In the genomic region with DNA sequence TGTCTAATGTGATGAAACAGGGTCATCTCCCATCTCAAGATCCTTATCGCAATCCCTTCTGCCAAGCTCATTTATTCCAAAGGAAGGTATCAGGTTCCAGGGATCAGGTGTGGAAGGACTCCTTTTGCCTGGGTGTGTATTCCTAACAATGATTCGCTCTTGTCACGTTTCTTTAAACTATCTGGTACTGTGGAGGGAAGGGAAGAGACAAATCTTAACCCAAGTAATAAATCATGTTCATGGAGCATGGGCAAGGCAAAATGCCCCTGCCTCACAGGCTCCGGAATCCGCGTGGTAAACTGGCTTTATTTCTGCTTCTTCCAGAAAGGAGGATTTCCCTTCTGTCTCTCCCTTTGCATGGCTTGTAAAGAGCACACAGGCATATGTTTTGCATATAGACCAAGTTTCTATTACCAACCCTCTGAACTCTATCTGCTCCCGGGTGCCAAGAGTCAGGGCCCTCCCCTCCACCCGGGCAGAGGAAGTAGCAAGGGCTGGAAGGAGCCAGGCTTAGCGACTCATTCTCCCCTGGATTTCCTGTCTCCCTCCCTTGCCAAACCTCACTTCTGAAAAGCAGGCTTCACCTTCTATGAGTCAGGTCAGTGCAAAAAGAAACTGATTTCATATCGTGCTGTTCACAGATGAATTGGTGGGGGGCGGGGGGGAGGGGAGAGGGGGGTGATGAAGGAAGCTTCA, we compare ENCODE assay signal across 7 mouse cellular contexts. TPM values are rescaled to one million over a fixed set of nuclear protein-coding genes. Genes with fewer than 3 reads are reported as not detected.
DNase-seq lines count a peak whose midpoint lies in the region; ATAC-seq lines count a peak whose summit lies in the region.

No protein-coding gene starts in this region.

- no peaks in the 10 kb centered on the region for H3K9me3 ChIP-seq in heart, embryonic 13.5 days

- no peaks in the 10 kb centered on the region for H3K27me3 ChIP-seq in heart, embryonic 13.5 days (replicated peaks)

- no peaks in the 10 kb centered on the region for H3K36me3 ChIP-seq in heart, embryonic 13.5 days

- 54% methylated on average over 11 of the region's 11 CpGs for WGBS in heart, embryonic 13.5 days

- peak overlapping the region; percentile 42 for H3K4me2 ChIP-seq in heart, embryonic 13.5 days

- peak; percentile 49; the same call in 1 of the 2 replicates for ATAC-seq in heart, embryonic 13.5 days (ENCODE audit: extremely low read depth, insufficient number of reproducible peaks, low FRiP score, low TSS enrichment)

- H3K9ac ChIP-seq in heart, embryonic 13.5 days: peak overlapping the region; percentile 54; the same call in 1 of the 2 replicates

- DNase-seq in 416B (ENCODE audit: low read depth) (peak; percentile 88), NIH3T3 (ENCODE audit: low read depth) (peak; percentile 72)
- DNase-seq in kidney, postnatal 4 days: peak; percentile 34 to 50
- no peak for DNase-seq in spleen, adult 18-20 months
- no peak for DNase-seq in spleen, postnatal 14 days (ENCODE audit: low spot score in 2 of 2)
- DNase-seq in thymus, postnatal 10 days (ENCODE audit: low spot score in 2 of 2): no peak

- H3K4me3 ChIP-seq in heart, embryonic 13.5 days: no peak overlapping the region; the same call in 1 of the 2 replicates

- peaks cover 13% of the 10 kb centered on the region for H3K4me1 ChIP-seq in heart, embryonic 13.5 days

- peak overlapping the region; percentile 82 for H3K27ac ChIP-seq in heart, embryonic 13.5 days (replicated peaks)

RNA-seq across cellular contexts. Expression of a gene that starts 26.6 kb away (rescaled TPM):
- polyA plus RNA-seq in heart, embryonic 13.5 days (2015; fragmentation: Nextera tagmentation; extraction: Ambion mirVana): not detected in 2 replicates

Comparison
In these comparisons a context has a peak if more than half of its experiments do, and no peak if none do; other contexts are left out.
1. DNase-seq: peak in 416B (single experiment), NIH3T3 (single experiment) and kidney, postnatal 4 days (2 of 2); none in spleen, adult 18-20 months (0 of 2), spleen, postnatal 14 days (0 of 2) and thymus, postnatal 10 days (0 of 2).